Mouse (Mus musculus): ENCODE data around the gene Apba3.

Gene Apba3

GRCm38 (mm10) chr10:81306837-81307682 lies 40.3 kb downstream of the Apba3 start:
- DNase-seq (ENCODE audit: low spot score in 2 of 2), result no peak

GRCm38 (mm10) chr10:81309571-81309970 lies 42.8 kb downstream of the Apba3 start:
- no peak for DNase-seq (ENCODE audit: low spot score in 2 of 2)

- DNase-seq (ENCODE audit: low spot score in 2 of 2), result no peak
Observed at GRCm38 (mm10) chr10:81313581-81313980, 46.8 kb downstream of the Apba3 start.

GRCm38 (mm10) chr10:81314201-81314600 lies 47.4 kb downstream of the Apba3 start:
- no peak for DNase-seq (ENCODE audit: low spot score in 2 of 2)

GRCm38 (mm10) chr10:81315587-81315986 lies 48.8 kb downstream of the Apba3 start:
- DNase-seq (ENCODE audit: low spot score in 2 of 2), result no peak

GRCm38 (mm10) chr10:81316338-81317060 lies 49.7 kb downstream of the Apba3 start:
- no peak for DNase-seq (ENCODE audit: low spot score in 2 of 2)

GRCm38 (mm10) chr10:81317273-81317672 lies 50.5 kb downstream of the Apba3 start:
- no peak for DNase-seq (ENCODE audit: low spot score in 2 of 2)

GRCm38 (mm10) chr10:81318589-81319329 lies 52.0 kb downstream of the Apba3 start:
- DNase-seq (ENCODE audit: low spot score in 2 of 2), result no peak

GRCm38 (mm10) chr10:81319330-81319699 lies 52.6 kb downstream of the Apba3 start:
- DNase-seq (ENCODE audit: low spot score in 2 of 2), result no peak

- DNase-seq (ENCODE audit: low spot score in 2 of 2), result peak in 1 of 2 experiments; percentile 43
Observed at GRCm38 (mm10) chr10:81319741-81320549, 53.2 kb downstream of the Apba3 start.

- DNase-seq (ENCODE audit: low spot score in 2 of 2), result peak; percentile 94 to 98
Observed at GRCm38 (mm10) chr10:81320550-81321347, 54.0 kb downstream of the Apba3 start, which contains the start of gene Cactin. Cactin (plus strand) TSS chr10:81321103.

GRCm38 (mm10) chr10:81321436-81321835 lies 54.7 kb downstream of the Apba3 start:
- DNase-seq (ENCODE audit: low spot score in 2 of 2), result no peak

- no peak for DNase-seq (ENCODE audit: low spot score in 2 of 2)
Observed at GRCm38 (mm10) chr10:81322444-81322843, 55.7 kb downstream of the Apba3 start.
